Mouse (Mus musculus): Measurements from ENCODE around the gene Tpgs1.

Tpgs1 gene

DNA sequence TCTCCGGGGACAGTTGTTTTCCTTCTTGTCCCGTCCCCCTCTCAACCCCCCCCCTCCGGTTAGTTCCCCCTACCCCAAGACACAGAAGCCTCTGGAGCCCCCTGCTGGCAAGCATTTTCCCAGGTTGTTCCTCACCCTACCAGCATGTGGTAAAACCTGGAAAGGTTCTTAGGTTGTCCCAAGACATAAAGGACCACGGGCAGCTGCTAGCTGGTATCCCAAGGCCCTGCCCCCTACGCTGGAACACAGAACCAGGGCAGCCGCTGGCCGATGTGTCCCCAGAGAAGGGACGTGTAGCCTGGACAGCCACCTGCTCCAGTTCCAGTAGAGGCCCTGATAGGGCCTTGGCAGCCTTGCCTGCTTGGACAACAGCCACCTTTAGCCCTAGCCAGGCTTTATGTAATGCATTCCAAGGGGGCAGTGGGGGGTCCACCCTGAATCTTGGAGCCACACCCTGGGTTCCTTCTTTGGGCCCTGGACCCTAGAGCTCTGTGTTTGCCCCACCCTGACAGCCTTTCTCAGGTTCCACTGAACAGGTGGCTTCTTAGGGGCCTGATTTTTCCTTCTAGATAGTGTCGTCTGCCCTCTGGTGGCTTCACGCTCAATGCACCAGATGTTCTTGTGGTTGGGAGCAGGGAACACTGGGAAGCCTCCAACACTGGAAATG, 13.9 kb downstream of the Tpgs1 start:
- Histone ChIP-seq H3K36me3 (ENCODE audit: insufficient read depth, low read length) (peaks cover 51% of the 10 kb centered on the region), H3K27me3 (ENCODE audit: insufficient read depth, low read length) (no peaks in the 10 kb centered on the region), H3K4me1 (replicated peaks; ENCODE audit: low read depth, low read length) (peaks cover 78% of the 10 kb centered on the region), H3K9me3 (ENCODE audit: low read length) (no peaks in the 10 kb centered on the region), H3K4me3 (replicated peaks; ENCODE audit: low read length) (peak overlapping the region; percentile 100)
- TF ChIP-seq POU5F1 (IDR thresholded peaks at IDR 0.05; ENCODE audit: borderline replicate concordance, low read length) (no peak), CTCF (conservative IDR thresholded peaks at IDR 0.05; ENCODE audit: low read length) (peak; percentile 38)

GRCm38 (mm10) chr10:79683726-79684640, 14.8 kb downstream of the Tpgs1 start:
- TF ChIP-seq NANOG (IDR thresholded peaks at IDR 0.05; ENCODE audit: borderline replicate concordance, low read length), result no peak
- TF ChIP-seq CTCF (conservative IDR thresholded peaks at IDR 0.05; ENCODE audit: low read length), result no peak
- TF ChIP-seq POU5F1 (IDR thresholded peaks at IDR 0.05; ENCODE audit: borderline replicate concordance, low read length), result no peak
- H3K27me3 ChIP-seq (ENCODE audit: insufficient read depth, low read length), result no peaks in the 10 kb centered on the region
- H3K4me3 ChIP-seq (replicated peaks; ENCODE audit: low read length), result peak overlapping the region; percentile 100
- H3K9me3 ChIP-seq (ENCODE audit: low read length), result no peaks in the 10 kb centered on the region
- H3K4me1 ChIP-seq (replicated peaks; ENCODE audit: low read depth, low read length), result peaks cover 84% of the 10 kb centered on the region
- H3K36me3 ChIP-seq (ENCODE audit: insufficient read depth, low read length), result peaks cover 60% of the 10 kb centered on the region

- peaks cover 80% of the 10 kb centered on the region for H3K4me1 ChIP-seq (replicated peaks; ENCODE audit: low read depth, low read length)
- no peak for TF ChIP-seq NANOG (IDR thresholded peaks at IDR 0.05; ENCODE audit: borderline replicate concordance, low read length)
- no peak for TF ChIP-seq POU5F1 (IDR thresholded peaks at IDR 0.05; ENCODE audit: borderline replicate concordance, low read length)
- no peak for TF ChIP-seq CTCF (conservative IDR thresholded peaks at IDR 0.05; ENCODE audit: low read length)
- H3K27me3 ChIP-seq (ENCODE audit: insufficient read depth, low read length), result no peaks in the 10 kb centered on the region
- H3K4me3 ChIP-seq (replicated peaks; ENCODE audit: low read length), result peak overlapping the region; percentile 100
- peaks cover 68% of the 10 kb centered on the region for H3K36me3 ChIP-seq (ENCODE audit: insufficient read depth, low read length)
- H3K9me3 ChIP-seq (ENCODE audit: low read length), result no peaks in the 10 kb centered on the region
Measured at GRCm38 (mm10) chr10:79684770-79685600, 15.8 kb downstream of the Tpgs1 start.

- H3K4me1 ChIP-seq (replicated peaks; ENCODE audit: low read depth, low read length), result peaks cover 68% of the 10 kb centered on the region
- H3K27me3 ChIP-seq (ENCODE audit: insufficient read depth, low read length), result no peaks in the 10 kb centered on the region
- no peaks in the 10 kb centered on the region for H3K9me3 ChIP-seq (ENCODE audit: low read length)
- peaks cover 68% of the 10 kb centered on the region for H3K36me3 ChIP-seq (ENCODE audit: insufficient read depth, low read length)
- TF ChIP-seq POU5F1 (IDR thresholded peaks at IDR 0.05; ENCODE audit: borderline replicate concordance, low read length), result no peak
- no peak for TF ChIP-seq CTCF (conservative IDR thresholded peaks at IDR 0.05; ENCODE audit: low read length)
- no peak for TF ChIP-seq NANOG (IDR thresholded peaks at IDR 0.05; ENCODE audit: borderline replicate concordance, low read length)
- no peak overlapping the region for H3K4me3 ChIP-seq (replicated peaks; ENCODE audit: low read length)
Measured at GRCm38 (mm10) chr10:79686219-79686618, 17.1 kb downstream of the Tpgs1 start.

DNA sequence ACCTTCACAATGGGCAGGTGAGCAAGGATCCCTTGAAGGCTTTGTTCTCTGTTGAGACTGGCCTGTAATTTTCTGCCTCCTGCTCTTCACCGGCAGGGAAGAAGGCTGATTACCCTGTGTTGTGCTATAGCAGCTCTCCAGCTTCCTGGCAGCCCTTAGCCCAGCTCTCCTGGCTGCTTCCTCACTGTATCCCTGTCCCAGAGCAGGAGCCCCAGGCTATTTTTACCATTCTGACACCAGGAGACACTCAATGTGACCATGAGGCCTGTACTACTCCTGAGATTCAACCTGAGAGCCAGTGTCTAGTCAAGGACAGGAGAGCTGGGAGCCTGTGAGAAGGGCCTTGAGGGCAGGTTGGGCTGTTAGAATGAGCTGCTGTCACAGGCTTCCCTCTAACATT, 17.5 kb downstream of the Tpgs1 start:
- TF ChIP-seq CTCF (conservative IDR thresholded peaks at IDR 0.05; ENCODE audit: low read length) (no peak), NANOG (IDR thresholded peaks at IDR 0.05; ENCODE audit: borderline replicate concordance, low read length) (no peak), POU5F1 (IDR thresholded peaks at IDR 0.05; ENCODE audit: borderline replicate concordance, low read length) (no peak)
- Histone ChIP-seq H3K36me3 (ENCODE audit: insufficient read depth, low read length) (peaks cover 68% of the 10 kb centered on the region), H3K4me1 (replicated peaks; ENCODE audit: low read depth, low read length) (peaks cover 65% of the 10 kb centered on the region), H3K9me3 (ENCODE audit: low read length) (no peaks in the 10 kb centered on the region), H3K27me3 (ENCODE audit: insufficient read depth, low read length) (no peaks in the 10 kb centered on the region), H3K4me3 (replicated peaks; ENCODE audit: low read length) (no peak overlapping the region; the same call in 1 of the 2 replicates)

DNA sequence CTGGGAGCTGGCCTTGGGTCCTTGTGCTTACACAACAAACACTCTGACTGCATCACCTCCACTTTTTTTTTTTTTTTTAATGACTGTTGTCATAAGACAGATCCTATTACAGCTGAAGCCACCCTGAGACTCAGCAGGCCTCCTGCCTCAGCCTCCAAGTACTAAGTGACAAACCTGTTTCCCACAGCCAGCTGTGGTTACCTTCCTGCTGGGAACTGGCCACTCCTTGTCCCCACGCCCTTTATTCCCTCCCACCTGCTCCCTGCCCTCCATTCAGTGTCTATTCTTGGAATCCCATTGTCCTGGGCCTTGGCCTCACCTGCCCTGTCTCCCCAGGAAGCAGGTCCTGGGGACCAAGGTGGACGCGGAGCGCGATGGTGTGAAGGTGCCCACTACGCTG, 18.3 kb downstream of the Tpgs1 start:
- Histone ChIP-seq H3K4me3 (replicated peaks; ENCODE audit: low read length) (0 out of 2 replicates have a peak overlapping the region, but pooled peaks have one; percentile 14), H3K4me1 (replicated peaks; ENCODE audit: low read depth, low read length) (peaks cover 67% of the 10 kb centered on the region), H3K27me3 (ENCODE audit: insufficient read depth, low read length) (no peaks in the 10 kb centered on the region), H3K36me3 (ENCODE audit: insufficient read depth, low read length) (peaks cover 68% of the 10 kb centered on the region), H3K9me3 (ENCODE audit: low read length) (no peaks in the 10 kb centered on the region)
- TF ChIP-seq POU5F1 (IDR thresholded peaks at IDR 0.05; ENCODE audit: borderline replicate concordance, low read length), result no peak
- TF ChIP-seq CTCF (conservative IDR thresholded peaks at IDR 0.05; ENCODE audit: low read length), result no peak
- no peak for TF ChIP-seq NANOG (IDR thresholded peaks at IDR 0.05; ENCODE audit: borderline replicate concordance, low read length)

- Histone ChIP-seq H3K27me3 (ENCODE audit: insufficient read depth, low read length) (no peaks in the 10 kb centered on the region), H3K4me3 (replicated peaks; ENCODE audit: low read length) (peak within 1 kb of the TSS; percentile 13; the same call in 1 of the 2 replicates), H3K9me3 (ENCODE audit: low read length) (no peaks in the 10 kb centered on the region), H3K36me3 (ENCODE audit: insufficient read depth, low read length) (peaks cover 60% of the 10 kb centered on the region), H3K4me1 (replicated peaks; ENCODE audit: low read depth, low read length) (peaks cover 67% of the 10 kb centered on the region)
- TF ChIP-seq NANOG (IDR thresholded peaks at IDR 0.05; ENCODE audit: borderline replicate concordance, low read length), result no peak
- no peak for TF ChIP-seq POU5F1 (IDR thresholded peaks at IDR 0.05; ENCODE audit: borderline replicate concordance, low read length)
- TF ChIP-seq CTCF (conservative IDR thresholded peaks at IDR 0.05; ENCODE audit: low read length), result no peak
Measured at GRCm38 (mm10) chr10:79688720-79689119, 19.6 kb downstream of the Tpgs1 start, which contains the start of gene Gzmm. TSS of gene Gzmm (plus strand) at chr10:79689020.
